ENCODE assay signal across 22 mouse cellular contexts in the genomic region with DNA sequence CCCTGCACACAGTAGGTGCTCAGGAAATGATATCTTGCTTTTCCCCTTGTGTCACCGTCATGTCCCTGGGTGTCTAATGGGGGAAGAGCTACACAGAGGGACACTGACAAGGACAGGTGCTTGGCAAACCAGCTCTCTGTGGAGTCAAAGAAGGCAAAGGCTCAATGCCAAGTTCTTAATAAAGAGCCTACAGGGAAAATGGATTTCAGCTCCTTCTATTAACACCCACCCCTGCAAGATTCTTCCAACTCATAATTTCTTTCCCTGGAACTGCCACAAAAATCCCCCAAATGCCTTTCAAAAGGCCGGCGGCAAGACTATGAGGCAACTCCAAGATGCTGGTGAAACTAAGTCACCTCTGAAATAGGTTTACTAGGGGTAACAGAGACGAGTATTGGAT.
"Had no signal": no experiment of that assay in that cellular context is flagged by ENCODE, and none has a peak within 500 bp of the region (broad histone marks: within the 10 kb centered on the region; RNA-seq: fewer than 3 reads in every experiment).

No protein-coding gene starts in this region.

- H3K27ac ChIP-seq: limb, embryonic 10.5 days; limb, embryonic 13.5 days; liver, embryonic 12.5 days; liver, embryonic 15.5 days; lung, embryonic 15.5 days; neural tube, embryonic 12.5 days; neural tube, embryonic 15.5 days; stomach, embryonic 15.5 days had no signal

- H3K27me3 ChIP-seq: lung, embryonic 15.5 days; neural tube, embryonic 15.5 days; stomach, embryonic 15.5 days had no signal

- H3K36me3 ChIP-seq: limb, embryonic 10.5 days; limb, embryonic 13.5 days; liver, embryonic 12.5 days; liver, embryonic 15.5 days; lung, embryonic 15.5 days; neural tube, embryonic 12.5 days; neural tube, embryonic 15.5 days; stomach, embryonic 15.5 days had no signal

- H3K9me3 ChIP-seq: limb, embryonic 10.5 days; limb, embryonic 13.5 days; liver, embryonic 12.5 days; liver, embryonic 15.5 days; lung, embryonic 15.5 days; neural tube, embryonic 12.5 days; neural tube, embryonic 15.5 days; stomach, embryonic 15.5 days had no signal

- H3K4me3 ChIP-seq: limb, embryonic 10.5 days; limb, embryonic 13.5 days; liver, embryonic 12.5 days; liver, embryonic 15.5 days; lung, embryonic 15.5 days; megakaryocyte, embryonic 14.5 days; neural tube, embryonic 12.5 days; neural tube, embryonic 15.5 days; stomach, embryonic 15.5 days had no signal

- H3K4me1 ChIP-seq: liver, embryonic 12.5 days; liver, embryonic 15.5 days; lung, embryonic 15.5 days; megakaryocyte, embryonic 14.5 days; neural tube, embryonic 12.5 days; neural tube, embryonic 15.5 days; stomach, embryonic 15.5 days had no signal

- DNase-seq: kidney, adult 9 months; kidney, postnatal 14 days; kidney, postnatal 4 days; liver; lung, adult 18-20 months; lung, postnatal 10 days; lung, postnatal 36 days; midbrain, embryonic 14.5 days; right cerebral cortex, adult 18-20 months; right cerebral cortex, postnatal 14 days; right cerebral cortex, postnatal 4 days; spleen, adult 18-20 months; thymus, postnatal 25 days had no signal
